Mouse (Mus musculus) C2C12 (cell line): ENCODE measurements around the gene Esyt2.

Source experiments
- CEBPB ChIP-seq: IDR thresholded peaks from one replicate; pipeline ENCODE4 v1.6.1; 2011; ENCODE audit warnings: low read depth, mild to moderate bottlenecking, control low read depth, moderate library complexity
- CTCF ChIP-seq: IDR thresholded peaks from one replicate; pipeline ENCODE4 v1.5.1; 2011; ENCODE audit not compliant: control insufficient read depth, insufficient read depth, insufficient read length
- FOSL1 ChIP-seq: IDR thresholded peaks from one replicate; pipeline ENCODE4 v1.8.0; 2011; ENCODE audit warnings: mild to moderate bottlenecking, low read length; ENCODE audit not compliant: poor library complexity, insufficient read depth, severe bottlenecking
- MAX ChIP-seq: IDR thresholded peaks from one replicate; pipeline ENCODE4 v1.6.1; 2011; ENCODE audit warnings: mild to moderate bottlenecking, control low read depth
- MYOD1 ChIP-seq: IDR thresholded peaks from one replicate; pipeline ENCODE4 v1.6.1; 2011; ENCODE audit warnings: low read depth; ENCODE audit not compliant: control insufficient read depth, insufficient read length
- MYOG ChIP-seq: IDR thresholded peaks from one replicate; pipeline ENCODE4 v1.6.1; 2011; ENCODE audit not compliant: control insufficient read depth, insufficient read length; ENCODE audit errors: extremely low read depth
- USF1 ChIP-seq: IDR thresholded peaks from one replicate; pipeline ENCODE4 v1.6.1; 2011; ENCODE audit warnings: low read depth, mild to moderate bottlenecking, control low read depth, moderate library complexity

DNA sequence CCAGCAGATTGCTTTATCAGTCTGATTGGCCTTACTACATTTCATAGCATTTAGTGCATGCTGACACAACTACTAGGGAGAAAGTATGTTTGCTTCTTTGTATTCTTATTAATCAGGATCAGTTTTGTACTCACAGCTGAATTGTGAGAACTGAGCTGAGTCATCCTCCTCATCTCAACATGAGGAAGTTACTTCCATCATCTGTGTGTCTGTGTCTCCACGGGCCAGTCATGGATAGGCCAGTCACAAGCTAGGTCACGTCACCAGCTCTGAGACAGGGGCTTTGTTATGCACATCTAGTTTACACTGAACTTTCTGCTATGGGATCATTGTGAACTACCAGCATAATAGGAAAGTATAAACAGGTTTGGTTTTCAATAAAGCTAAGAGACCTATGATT is 152.7 kb downstream of the Esyt2 start:
- TF ChIP-seq MYOG (no peak), CTCF (no peak), MYOD1 (no peak), USF1 (no peak), MAX (no peak), CEBPB (no peak), FOSL1 (no peak)
